Mouse (Mus musculus) layer of hippocampus, adult 2 months (tissue): Measurements from ENCODE around the gene Gm13271. TPM values are rescaled to one million over a fixed set of nuclear protein-coding genes. Genes with fewer than 3 reads are reported as not detected.
A peak's percentile ranks its signal among the peaks of the same experiment; 100 is the strongest.
"Not testable (repeated sequence)": the region's sequence is repeated elsewhere in the genome, so short reads cannot be mapped to it uniquely, and the experiment has no call there.

Experiments
- DNase-seq, 2 experiments: peaks; one replicate each; pipeline ENCODE4 v3.0.0; 2022; ENCODE audit warnings: low spot score in 2 of 2
- H3K27ac ChIP-seq: fragments of 200-600 bp; 2 replicates; pipeline ENCODE4 v1.8.1; 2022
- H3K4me3 ChIP-seq: fragments of 200-600 bp; 2 replicates; pipeline ENCODE4 v1.8.1; 2022; ENCODE audit warnings: mild to moderate bottlenecking
- CTCF ChIP-seq: fragments of 200-600 bp; conservative IDR thresholded peaks from 2 replicates; pipeline ENCODE4 v1.8.1; 2022; ENCODE audit warnings: antibody characterized with exemption, mild to moderate bottlenecking, moderate library complexity
- total RNA-seq, 2 experiments: library from RNA; stranded (reverse); gene quantifications; 2 replicates each; pipeline ENCODE4 v1.2.3; 2021

Gene Gm13271
- total RNA-seq, 2 experiments from 2014 or later = not detected

GRCm38 (mm10) chr4:88782335-88782734, 27.7 kb downstream of the Gm13271 start:
- not testable (repeated sequence) for H3K27ac ChIP-seq, DNase-seq, H3K4me3 ChIP-seq
- TF ChIP-seq CTCF = peak; percentile 23

- not testable (repeated sequence) for H3K27ac ChIP-seq, H3K4me3 ChIP-seq, DNase-seq
Measured at GRCm38 (mm10) chr4:88785409-88785808, 30.7 kb downstream of the Gm13271 start, which contains the start of gene Gm13276. Gene Gm13276, plus strand, starts transcription at chr4:88785709.

DNA sequence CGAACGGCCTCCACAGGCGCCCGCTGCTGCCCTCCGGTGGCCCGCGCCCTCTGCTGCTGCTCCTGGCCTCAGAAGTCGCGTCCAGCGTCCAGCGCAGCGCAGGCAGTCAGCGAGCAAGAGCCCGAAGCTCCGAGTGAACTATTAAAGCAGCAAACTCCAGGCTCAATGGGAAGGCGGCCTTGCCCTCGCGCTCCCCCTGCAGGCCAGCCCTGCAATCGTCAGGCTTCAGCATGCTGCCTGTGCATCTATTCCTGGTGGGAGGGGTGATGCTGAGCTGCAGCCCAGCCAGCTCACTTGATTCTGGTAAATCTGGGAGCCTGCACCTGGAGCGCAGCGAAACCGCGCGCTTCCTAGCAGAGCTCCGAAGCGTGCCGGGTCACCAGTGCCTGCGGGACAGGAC, 33.7 kb downstream of the Gm13271 start, which contains the start of gene Gm13277:
Gm13277 (plus strand) TSS at position 231 of the 400 bp plus-strand sequence.
- H3K27ac ChIP-seq, H3K4me3 ChIP-seq: not testable (repeated sequence)
- DNase-seq = peak; percentile 58 to 66
- peak; percentile 58 for TF ChIP-seq CTCF

DNA sequence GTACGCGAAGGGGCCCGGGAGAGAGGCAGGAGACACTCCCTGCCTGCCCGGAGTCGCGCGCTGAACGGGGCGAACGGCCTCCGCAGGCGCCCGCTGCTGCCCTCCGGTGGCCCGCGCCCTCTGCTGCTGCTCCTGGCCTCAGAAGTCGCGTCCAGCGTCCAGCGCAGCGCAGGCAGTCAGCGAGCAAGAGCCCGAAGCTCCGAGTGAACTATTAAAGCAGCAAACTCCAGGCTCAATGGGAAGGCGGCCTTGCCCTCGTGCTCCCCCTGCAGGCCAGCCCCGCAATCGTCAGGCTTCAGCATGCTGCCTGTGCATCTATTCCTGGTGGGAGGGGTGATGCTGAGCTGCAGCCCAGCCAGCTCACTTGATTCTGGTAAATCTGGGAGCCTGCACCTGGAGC, 36.6 kb downstream of the Gm13271 start, which contains the start of gene Gm13278:
Gm13278 (plus strand) TSS at position 301 of the 400 bp plus-strand sequence.
- not testable (repeated sequence) for H3K4me3 ChIP-seq, DNase-seq, H3K27ac ChIP-seq

DNA sequence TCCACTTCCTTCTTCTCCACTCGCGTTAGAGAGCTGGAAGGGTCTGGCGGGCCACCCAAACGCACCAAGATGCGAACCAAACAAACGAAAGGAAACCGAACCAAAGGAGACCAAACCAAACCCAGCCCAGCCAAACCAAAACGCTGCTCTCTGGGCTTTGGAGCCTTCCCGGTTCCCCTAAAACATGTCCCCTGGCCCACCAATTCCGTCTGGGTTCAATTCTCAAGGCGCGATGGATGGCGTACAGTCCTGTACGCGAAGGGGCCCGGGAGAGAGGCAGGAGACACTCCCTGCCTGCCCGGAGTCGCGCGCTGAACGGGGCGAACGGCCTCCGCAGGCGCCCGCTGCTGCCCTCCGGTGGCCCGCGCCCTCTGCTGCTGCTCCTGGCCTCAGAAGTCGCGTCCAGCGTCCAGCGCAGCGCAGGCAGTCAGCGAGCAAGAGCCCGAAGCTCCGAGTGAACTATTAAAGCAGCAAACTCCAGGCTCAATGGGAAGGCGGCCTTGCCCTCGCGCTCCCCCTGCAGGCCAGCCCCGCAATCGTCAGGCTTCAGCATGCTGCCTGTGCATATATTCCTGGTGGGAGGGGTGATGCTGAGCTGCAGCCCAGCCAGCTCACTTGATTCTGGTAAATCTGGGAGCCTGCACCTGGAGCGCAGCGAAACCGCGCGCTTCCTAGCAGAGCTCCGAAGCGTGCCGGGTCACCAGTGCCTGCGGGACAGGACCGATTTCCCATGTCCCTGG, 39.4 kb downstream of the Gm13271 start, which contains the start of gene Gm13275:
Gm13275 (plus strand) TSS at position 552 of the 740 bp plus-strand sequence.
- not testable (repeated sequence) for H3K27ac ChIP-seq
- peak; percentile 57 for TF ChIP-seq CTCF
- peak within 1 kb of the TSS; percentile 14 for H3K4me3 ChIP-seq
- DNase-seq = peak; percentile 41 to 60

DNA sequence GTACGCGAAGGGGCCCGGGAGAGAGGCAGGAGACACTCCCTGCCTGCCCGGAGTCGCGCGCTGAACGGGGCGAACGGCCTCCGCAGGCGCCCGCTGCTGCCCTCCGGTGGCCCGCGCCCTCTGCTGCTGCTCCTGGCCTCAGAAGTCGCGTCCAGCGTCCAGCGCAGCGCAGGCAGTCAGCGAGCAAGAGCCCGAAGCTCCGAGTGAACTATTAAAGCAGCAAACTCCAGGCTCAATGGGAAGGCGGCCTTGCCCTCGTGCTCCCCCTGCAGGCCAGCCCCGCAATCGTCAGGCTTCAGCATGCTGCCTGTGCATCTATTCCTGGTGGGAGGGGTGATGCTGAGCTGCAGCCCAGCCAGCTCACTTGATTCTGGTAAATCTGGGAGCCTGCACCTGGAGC, 42.4 kb downstream of the Gm13271 start, which contains the start of gene Gm13279:
Gm13279 (plus strand) TSS at position 301 of the 400 bp plus-strand sequence.
- H3K4me3 ChIP-seq, DNase-seq, H3K27ac ChIP-seq: not testable (repeated sequence)

- H3K27ac ChIP-seq, H3K4me3 ChIP-seq, DNase-seq: not testable (repeated sequence)
Measured at GRCm38 (mm10) chr4:88799365-88799764, 44.7 kb downstream of the Gm13271 start, which contains the start of gene Gm13285. Gene Gm13285, plus strand, starts transcription at chr4:88799665.

DNA sequence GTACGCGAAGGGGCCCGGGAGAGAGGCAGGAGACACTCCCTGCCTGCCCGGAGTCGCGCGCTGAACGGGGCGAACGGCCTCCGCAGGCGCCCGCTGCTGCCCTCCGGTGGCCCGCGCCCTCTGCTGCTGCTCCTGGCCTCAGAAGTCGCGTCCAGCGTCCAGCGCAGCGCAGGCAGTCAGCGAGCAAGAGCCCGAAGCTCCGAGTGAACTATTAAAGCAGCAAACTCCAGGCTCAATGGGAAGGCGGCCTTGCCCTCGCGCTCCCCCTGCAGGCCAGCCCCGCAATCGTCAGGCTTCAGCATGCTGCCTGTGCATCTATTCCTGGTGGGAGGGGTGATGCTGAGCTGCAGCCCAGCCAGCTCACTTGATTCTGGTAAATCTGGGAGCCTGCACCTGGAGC, 48.3 kb downstream of the Gm13271 start, which contains the start of gene Gm13287:
Gm13287 (plus strand) TSS at position 301 of the 400 bp plus-strand sequence.
- DNase-seq, H3K4me3 ChIP-seq, H3K27ac ChIP-seq: not testable (repeated sequence)

Other genes starting within 250 kb of the Gm13271 start
- gene Ifnb1, start 232.1 kb upstream of the Gm13271 start, total RNA-seq = not detected
- not detected for gene Ifna15, start 196.6 kb upstream of the Gm13271 start, total RNA-seq
- not detected for gene Ifna14, start 183.1 kb upstream of the Gm13271 start, total RNA-seq
- not detected for gene Ifna9, start 162.5 kb upstream of the Gm13271 start, total RNA-seq
- gene Ifna12, start 151.5 kb upstream of the Gm13271 start, total RNA-seq = not detected
- not detected for gene C87499, start 120.5 kb upstream of the Gm13271 start, total RNA-seq
- not detected for gene Ifna13, start 110.4 kb upstream of the Gm13271 start, total RNA-seq
- gene Ifna16, start 77.9 kb upstream of the Gm13271 start, total RNA-seq = not detected
- not detected for gene Ifna2, start 71.0 kb upstream of the Gm13271 start, total RNA-seq
- gene Ifnab, start 63.5 kb upstream of the Gm13271 start, total RNA-seq = not detected
- 1 to 10 TPM; 1.3 to 1.5 TPM for gene Gm26566, start 33.1 kb upstream of the Gm13271 start, total RNA-seq
- gene Klhl9, start 32.4 kb upstream of the Gm13271 start, total RNA-seq = 100 to 1,000 TPM; 105 to 107 TPM
- gene Gm13283, start 5.3 kb downstream of the Gm13271 start, total RNA-seq = not detected
- gene Gm13290, start 19.0 kb downstream of the Gm13271 start, total RNA-seq = not detected
- not detected for gene Gm13289, start 22.1 kb downstream of the Gm13271 start, total RNA-seq
- not detected for gene Gm13272, start 25.0 kb downstream of the Gm13271 start, total RNA-seq
- not detected for gene Ifnz, start 27.3 kb downstream of the Gm13271 start, total RNA-seq
- gene Gm13276, start 30.8 kb downstream of the Gm13271 start, total RNA-seq = not detected
- not detected for gene Gm13277, start 33.8 kb downstream of the Gm13271 start, total RNA-seq
- not detected for gene Gm13278, start 36.7 kb downstream of the Gm13271 start, total RNA-seq
- gene Gm13275, start 39.6 kb downstream of the Gm13271 start, total RNA-seq = not detected
- gene Gm13279, start 42.5 kb downstream of the Gm13271 start, total RNA-seq = not detected
- not detected for gene Gm13285, start 44.8 kb downstream of the Gm13271 start, total RNA-seq
- not detected for gene Gm13287, start 48.4 kb downstream of the Gm13271 start, total RNA-seq
- not detected for gene Gm13288, start 50.7 kb downstream of the Gm13271 start, total RNA-seq
- not detected for gene Ifna7, start 61.4 kb downstream of the Gm13271 start, total RNA-seq
- gene Ifna11, start 65.1 kb downstream of the Gm13271 start, total RNA-seq = not detected
- not detected for gene Ifna6, start 72.5 kb downstream of the Gm13271 start, total RNA-seq
- not detected for gene Ifna5, start 80.7 kb downstream of the Gm13271 start, total RNA-seq
- gene Ifna4, start 87.0 kb downstream of the Gm13271 start, total RNA-seq = not detected
- not detected for gene Ifna1, start 95.2 kb downstream of the Gm13271 start, total RNA-seq
- gene Ifne, start 125.3 kb downstream of the Gm13271 start, total RNA-seq = not detected